Mouse (Mus musculus) E14TG2a.4 (cell line): Measurements from ENCODE around the gene Als2cl.

Source experiments
- H3K27me3 ChIP-seq: 2 replicates; pipeline ENCODE4 v1.6.1; 2014; ENCODE audit warnings: low read length, control low read depth; ENCODE audit not compliant: insufficient read depth
- H3K36me3 ChIP-seq: 2 replicates; pipeline ENCODE4 v1.6.1; 2014; ENCODE audit warnings: low read length, control low read depth; ENCODE audit not compliant: insufficient read depth
- H3K4me1 ChIP-seq: replicated peaks from 2 replicates; pipeline ENCODE4 v1.6.1; 2014; ENCODE audit warnings: low read depth, low read length, control low read depth
- H3K4me3 ChIP-seq: replicated peaks from 2 replicates; pipeline ENCODE4 v1.5.1; 2014; ENCODE audit warnings: mild to moderate bottlenecking, low read length
- H3K9me3 ChIP-seq: 2 replicates; pipeline ENCODE4 v1.6.1; 2014; ENCODE audit warnings: low read length, control low read depth
- CTCF ChIP-seq: conservative IDR thresholded peaks from 2 replicates; pipeline ENCODE4 v1.5.1; 2014; ENCODE audit warnings: low read length
- NANOG ChIP-seq: IDR thresholded peaks from 2 replicates; pipeline ENCODE4 v1.6.1; 2014; ENCODE audit warnings: borderline replicate concordance, low read length, mixed read lengths
- POU5F1 ChIP-seq: IDR thresholded peaks from 2 replicates; pipeline ENCODE4 v1.6.1; 2014; ENCODE audit warnings: low read length, borderline replicate concordance

The Als2cl gene

GRCm38 (mm10) chr9:110879191-110879920 lies at the start of gene Als2cl:
TSS of gene Als2cl (plus strand) at chr9:110879870.
- TF ChIP-seq POU5F1: no peak
- no peak for TF ChIP-seq NANOG
- TF ChIP-seq CTCF: no peak
- H3K4me3 ChIP-seq: peak within 1 kb of the TSS; percentile 86
- H3K27me3 ChIP-seq: peaks cover 48% of the 10 kb centered on the region
- H3K4me1 ChIP-seq: peaks cover 51% of the 10 kb centered on the region
- no peaks in the 10 kb centered on the region for H3K9me3 ChIP-seq
- peaks cover 11% of the 10 kb centered on the region; the same call in 1 of the 2 replicates for H3K36me3 ChIP-seq

DNA sequence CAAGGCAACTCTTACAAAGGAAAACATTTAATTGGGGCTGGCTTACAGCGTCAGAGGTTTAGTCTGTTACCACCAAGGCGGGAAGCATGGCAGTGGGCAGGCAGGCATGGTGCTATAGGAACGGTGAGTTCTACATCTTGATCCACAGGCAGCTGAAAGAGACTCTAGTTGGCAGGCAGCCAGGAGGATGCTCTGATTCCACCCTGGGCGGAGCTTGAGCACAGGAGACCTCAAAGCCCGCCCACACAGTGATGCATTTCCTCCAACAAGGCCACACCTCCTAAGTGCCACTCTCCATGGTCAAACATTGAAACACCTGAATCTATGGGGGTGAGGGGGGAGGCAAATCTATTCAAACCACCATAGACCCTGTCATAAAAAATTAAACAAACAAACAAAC lies 46.6 kb upstream of the Als2cl start:
- Histone ChIP-seq H3K27me3 (peaks cover 26% of the 10 kb centered on the region), H3K36me3 (no peaks in the 10 kb centered on the region), H3K4me3 (peak overlapping the region; percentile 24; the same call in 1 of the 2 replicates), H3K4me1 (peaks cover 40% of the 10 kb centered on the region), H3K9me3 (no peaks in the 10 kb centered on the region)
- TF ChIP-seq CTCF (no peak), NANOG (no peak), POU5F1 (no peak)

DNA sequence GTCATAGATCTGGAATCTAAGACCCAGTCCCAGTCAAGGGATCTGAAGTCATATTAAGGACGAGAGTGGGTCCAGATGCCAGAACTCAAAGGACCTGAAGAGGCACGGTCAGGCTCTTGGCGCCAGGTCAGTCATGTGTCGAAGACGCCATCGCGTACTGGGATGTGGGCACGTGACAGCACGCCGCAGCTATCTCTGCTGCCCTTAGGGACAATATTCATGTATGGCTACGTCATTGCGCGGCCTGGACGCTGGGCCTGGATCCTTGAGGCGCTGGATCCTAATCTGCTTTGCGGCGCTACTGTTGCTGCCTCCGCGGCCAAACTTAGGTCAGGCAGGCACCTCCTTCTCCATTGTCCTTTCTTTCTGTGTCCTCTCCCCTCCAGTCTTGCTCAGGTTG lies 45.3 kb upstream of the Als2cl start, which contains the start of gene Prss45:
Prss45 (plus strand) TSS at position 178 of the 400 bp plus-strand sequence.
- H3K4me3 ChIP-seq: peak within 1 kb of the TSS; percentile 72
- no peaks in the 10 kb centered on the region for H3K36me3 ChIP-seq

DNA sequence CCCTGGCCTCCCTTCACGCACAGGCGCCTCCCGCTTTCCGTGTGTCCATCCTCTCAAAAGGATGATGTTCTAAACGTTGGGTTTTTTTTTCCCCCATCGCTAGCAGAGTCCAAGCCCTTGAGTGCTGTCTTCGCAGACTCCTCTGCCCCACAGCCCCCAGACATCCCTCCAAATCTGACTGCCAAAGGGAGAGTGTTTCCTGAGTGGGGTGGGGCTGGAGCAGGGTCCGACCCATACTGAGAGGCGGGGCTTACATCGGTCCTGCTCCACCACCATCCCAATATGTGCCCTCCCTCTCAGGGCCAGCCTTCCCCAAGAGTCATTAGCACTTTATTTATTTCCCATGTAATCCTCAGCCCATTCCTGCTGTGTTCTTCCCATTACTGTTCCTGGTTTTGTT lies 44.7 kb upstream of the Als2cl start:
- Histone ChIP-seq H3K4me3 (peak overlapping the region; percentile 72), H3K36me3 (no peaks in the 10 kb centered on the region), H3K27me3 (peaks cover 18% of the 10 kb centered on the region), H3K4me1 (peaks cover 52% of the 10 kb centered on the region), H3K9me3 (no peaks in the 10 kb centered on the region)
- TF ChIP-seq NANOG (no peak), CTCF (no peak), POU5F1 (no peak)

More for the DNA sequence above, 45.3 kb upstream of the Als2cl start, which contains the start of gene Prss45:
- Histone ChIP-seq H3K4me1 (peaks cover 51% of the 10 kb centered on the region), H3K27me3 (peaks cover 17% of the 10 kb centered on the region), H3K9me3 (no peaks in the 10 kb centered on the region)
- TF ChIP-seq POU5F1 (no peak), CTCF (no peak), NANOG (no peak)

DNA sequence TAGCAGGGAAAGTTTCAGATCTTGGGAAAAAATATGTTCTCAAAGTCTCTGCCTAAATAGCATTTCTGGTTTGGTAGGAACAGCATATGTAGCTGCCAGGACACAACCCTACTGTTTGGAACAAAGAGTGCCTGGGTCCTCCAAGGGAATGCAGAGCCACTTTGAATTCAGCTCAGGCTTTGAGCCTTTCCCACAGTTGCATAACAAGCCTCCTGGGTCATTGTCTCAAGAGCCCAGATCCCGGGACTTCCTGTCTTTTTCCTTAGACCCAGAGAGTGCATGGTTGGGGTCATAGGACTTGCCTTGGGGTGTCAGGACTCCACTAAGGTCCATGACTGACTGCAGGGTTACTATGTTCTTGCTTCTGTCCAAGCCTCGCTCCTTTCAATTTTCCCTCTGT lies 43.6 kb upstream of the Als2cl start:
- Histone ChIP-seq H3K27me3 (peaks cover 14% of the 10 kb centered on the region), H3K36me3 (no peaks in the 10 kb centered on the region), H3K4me1 (peaks cover 59% of the 10 kb centered on the region), H3K9me3 (no peaks in the 10 kb centered on the region), H3K4me3 (no peak overlapping the region)
- TF ChIP-seq CTCF: no peak
- no peak for TF ChIP-seq NANOG
- TF ChIP-seq POU5F1: no peak

DNA sequence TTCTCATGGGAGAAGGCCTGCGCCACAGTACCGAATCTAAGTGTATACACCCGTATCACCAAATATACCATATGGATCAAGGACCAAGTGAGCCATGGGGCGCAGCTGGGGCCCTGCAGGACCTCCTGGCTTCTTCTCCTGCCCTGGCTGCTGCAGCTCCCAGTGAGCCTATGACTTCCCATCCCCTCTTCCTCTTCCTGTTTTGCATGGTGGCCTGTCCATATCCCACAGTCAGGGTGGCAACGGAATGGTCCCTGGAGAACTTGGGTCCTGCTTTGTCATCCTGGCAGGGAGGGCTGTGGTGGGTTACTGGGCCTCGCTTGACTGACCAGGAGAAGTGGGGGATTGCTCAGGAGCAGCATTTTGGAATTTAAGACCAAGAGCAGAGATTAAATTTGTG lies 38.8 kb upstream of the Als2cl start:
- no peaks in the 10 kb centered on the region for H3K36me3 ChIP-seq

GRCm38 (mm10) chr9:110841438-110841837 lies 38.2 kb upstream of the Als2cl start:
- no peak overlapping the region for H3K4me3 ChIP-seq
- no peaks in the 10 kb centered on the region for H3K36me3 ChIP-seq
- no peaks in the 10 kb centered on the region for H3K9me3 ChIP-seq
- peaks cover 10% of the 10 kb centered on the region; the same call in 1 of the 2 replicates for H3K27me3 ChIP-seq
- no peak for TF ChIP-seq POU5F1
- no peak for TF ChIP-seq NANOG
- no peak for TF ChIP-seq CTCF
- H3K4me1 ChIP-seq: peaks cover 27% of the 10 kb centered on the region

More for the DNA sequence above, 38.8 kb upstream of the Als2cl start:
- H3K4me3 ChIP-seq: no peak overlapping the region
- H3K9me3 ChIP-seq: no peaks in the 10 kb centered on the region
- TF ChIP-seq POU5F1 (no peak), CTCF (no peak), NANOG (no peak)
- peaks cover 32% of the 10 kb centered on the region for H3K4me1 ChIP-seq
- H3K27me3 ChIP-seq: peaks cover 10% of the 10 kb centered on the region; the same call in 1 of the 2 replicates

- H3K27me3 ChIP-seq: peaks cover 17% of the 10 kb centered on the region; the same call in 1 of the 2 replicates
- no peak for TF ChIP-seq CTCF
- no peak for TF ChIP-seq POU5F1
- no peak for TF ChIP-seq NANOG
- no peak within 1 kb of the TSS for H3K4me3 ChIP-seq
- H3K9me3 ChIP-seq: no peaks in the 10 kb centered on the region
- no peaks in the 10 kb centered on the region for H3K36me3 ChIP-seq
- peaks cover 17% of the 10 kb centered on the region for H3K4me1 ChIP-seq
Measured at GRCm38 (mm10) chr9:110844206-110844605, 35.5 kb upstream of the Als2cl start, which contains the start of gene Prss46. TSS of gene Prss46 (plus strand) at chr9:110844506.

- no peak overlapping the region for H3K4me3 ChIP-seq
- peaks cover 15% of the 10 kb centered on the region for H3K27me3 ChIP-seq
- H3K9me3 ChIP-seq: no peaks in the 10 kb centered on the region
- no peaks in the 10 kb centered on the region for H3K36me3 ChIP-seq
- TF ChIP-seq NANOG: no peak
- TF ChIP-seq POU5F1: no peak
- no peak for TF ChIP-seq CTCF
- peaks cover 27% of the 10 kb centered on the region for H3K4me1 ChIP-seq
Measured at GRCm38 (mm10) chr9:110849162-110849561, 30.5 kb upstream of the Als2cl start.
